Mouse (Mus musculus): ENCODE measurements at regions not wholly inside any gene's neighbourhood (a gene's known extent, or its start where the extent isn't known, plus 50 kb on each side); places are given as distances from the start of the nearest gene placed in this dataset.

DNA sequence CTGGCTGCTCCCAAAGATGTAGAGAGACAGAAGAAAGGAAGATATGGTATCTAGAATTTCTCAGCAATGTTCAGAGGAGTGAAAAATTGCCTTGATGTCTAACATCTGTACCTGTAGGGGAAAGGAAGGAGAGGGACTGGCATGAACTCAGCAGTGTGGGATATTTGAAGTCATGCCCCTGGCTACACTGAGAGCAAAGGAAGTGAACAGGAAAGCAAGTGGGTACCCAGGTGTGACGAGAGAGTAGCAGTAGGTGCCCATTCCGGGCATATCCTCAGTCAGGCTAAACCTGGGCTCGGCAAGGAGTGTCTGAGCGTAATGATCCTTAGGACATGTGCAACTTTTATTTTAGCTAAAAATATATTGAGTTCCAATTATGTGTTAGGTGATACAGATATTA is 203.4 kb upstream of the Satb1 start:
- H3K4me2 ChIP-seq (ENCODE audit: insufficient read depth, low read depth, poor library complexity, severe bottlenecking): no peak overlapping the region
- H3K27ac ChIP-seq (ENCODE audit: insufficient read depth, low read depth): no peak overlapping the region
- H3K9ac ChIP-seq (ENCODE audit: insufficient read depth, low read depth): no peak overlapping the region
- TF ChIP-seq ZMIZ1 (IDR thresholded peaks at IDR 0.05; ENCODE audit: low read depth, low read length) (no peak), MAX (IDR thresholded peaks at IDR 0.05; ENCODE audit: low read length) (no peak), ELF1 (IDR thresholded peaks at IDR 0.05; ENCODE audit: low read depth, low read length) (no peak)
- no peaks in the 10 kb centered on the region for H3K4me1 ChIP-seq (ENCODE audit: control insufficient read depth in 1 of 2, insufficient read depth in 2 of 2)
- dilution Hi-C loops (cut with MboI; ENCODE audit: extremely low pct_ligation_motif_present, extremely low pct_unique_long_range_greater_than_20kb, low sequenced_read_pairs): no loop called here
- no peak for DNase-seq (ENCODE audit: extremely low read depth)
- H3K9me3 ChIP-seq (replicated peaks; ENCODE audit: low read length): peaks cover 36% of the 10 kb centered on the region
- H3K4me3 ChIP-seq (replicated peaks in 1 of 3; ENCODE audit: low read depth in 2 of 3, low read length in 2 of 3, poor library complexity in 1 of 3): no peak overlapping the region
- H3K36me3 ChIP-seq (replicated peaks in 1 of 2; ENCODE audit: control insufficient read depth in 1 of 2, insufficient read depth in 1 of 2, low read length in 1 of 2): no peaks in the 10 kb centered on the region
- no peaks in the 10 kb centered on the region for H3K79me2 ChIP-seq (replicated peaks; ENCODE audit: control insufficient read depth, extremely low read depth, insufficient read depth, poor library complexity, severe bottlenecking)
- no peaks in the 10 kb centered on the region for H3K27me3 ChIP-seq (replicated peaks)
- in situ Hi-C loops (cut with MboI; ENCODE audit: low pct_ligation_motif_present, low pct_unique_long_range_greater_than_20kb, low sequenced_read_pairs): no loop called here

DNA sequence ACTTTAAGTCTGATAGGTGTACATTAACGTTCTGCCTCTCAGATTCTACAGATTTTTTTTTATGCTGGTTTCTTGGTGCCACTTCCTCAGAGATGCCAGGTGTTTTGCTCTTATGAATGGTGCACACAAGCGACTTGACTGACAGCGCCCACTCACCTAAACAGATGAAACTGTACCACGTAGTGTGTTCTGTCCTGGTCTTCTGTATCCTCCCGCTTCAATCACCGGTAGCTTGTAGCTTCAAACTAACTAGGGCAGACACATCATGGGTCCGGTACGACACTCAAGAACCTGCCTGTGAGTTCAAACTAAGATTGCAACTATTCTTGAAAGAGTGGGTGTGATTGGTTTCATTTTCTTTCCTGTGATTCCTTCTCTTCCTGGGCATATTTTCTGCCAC is 198.0 kb upstream of the Satb1 start:
- H3K79me2 ChIP-seq (replicated peaks; ENCODE audit: control insufficient read depth, extremely low read depth, insufficient read depth, poor library complexity, severe bottlenecking): no peaks in the 10 kb centered on the region
- H3K36me3 ChIP-seq (replicated peaks in 1 of 2; ENCODE audit: control insufficient read depth in 1 of 2, insufficient read depth in 1 of 2, low read length in 1 of 2): no peaks in the 10 kb centered on the region
- H3K9me3 ChIP-seq (replicated peaks; ENCODE audit: low read length): peaks cover 43% of the 10 kb centered on the region
- dilution Hi-C loops (cut with MboI; ENCODE audit: extremely low pct_ligation_motif_present, extremely low pct_unique_long_range_greater_than_20kb, low sequenced_read_pairs): no loop called here
- no peak overlapping the region for H3K4me3 ChIP-seq (replicated peaks in 1 of 3; ENCODE audit: low read depth in 2 of 3, low read length in 2 of 3, poor library complexity in 1 of 3)
- DNase-seq (ENCODE audit: extremely low read depth): no peak
- H3K27ac ChIP-seq (ENCODE audit: insufficient read depth, low read depth): no peak overlapping the region
- no peak overlapping the region for H3K9ac ChIP-seq (ENCODE audit: insufficient read depth, low read depth)
- no peak overlapping the region for H3K4me2 ChIP-seq (ENCODE audit: insufficient read depth, low read depth, poor library complexity, severe bottlenecking)
- H3K27me3 ChIP-seq (replicated peaks): no peaks in the 10 kb centered on the region
- in situ Hi-C loops (cut with MboI; ENCODE audit: low pct_ligation_motif_present, low pct_unique_long_range_greater_than_20kb, low sequenced_read_pairs): no loop called here
- H3K4me1 ChIP-seq (ENCODE audit: control insufficient read depth in 1 of 2, insufficient read depth in 2 of 2): no peaks in the 10 kb centered on the region
- no peak for TF ChIP-seq MAZ (IDR thresholded peaks at IDR 0.05; ENCODE audit: low read depth, low read length)
- TF ChIP-seq PAX5 (IDR thresholded peaks at IDR 0.05; ENCODE audit: low read length): no peak
- no peak for TF ChIP-seq IRF4 (IDR thresholded peaks at IDR 0.05; ENCODE audit: low read depth, low read length)
- no peak for TF ChIP-seq USF2 (conservative IDR thresholded peaks at IDR 0.05; ENCODE audit: low read depth, low read length)
- TF ChIP-seq MAX (IDR thresholded peaks at IDR 0.05; ENCODE audit: low read length): no peak
- TF ChIP-seq USF1 (IDR thresholded peaks at IDR 0.05; ENCODE audit: low read depth, low read length): no peak
- no peak for TF ChIP-seq RAD21 (IDR thresholded peaks at IDR 0.05; ENCODE audit: low read depth, low read length)
- TF ChIP-seq NRF1 (IDR thresholded peaks at IDR 0.05; ENCODE audit: low read depth, low read length): no peak
- TF ChIP-seq CTCF (conservative IDR thresholded peaks at IDR 0.05 in 1 of 2, IDR thresholded peaks at IDR 0.05 in 1 of 2; ENCODE audit: low read depth in 2 of 2, low read length in 2 of 2): no peak
- TF ChIP-seq BHLHE40 (IDR thresholded peaks at IDR 0.05; ENCODE audit: low read depth, low read length): no peak
- no peak for TF ChIP-seq ELF1 (IDR thresholded peaks at IDR 0.05; ENCODE audit: low read depth, low read length)
- no peak for TF ChIP-seq ETS1 (conservative IDR thresholded peaks at IDR 0.05; ENCODE audit: low read depth, low read length)
- no peak for TF ChIP-seq SIN3A (IDR thresholded peaks at IDR 0.05; ENCODE audit: low read length)
- no peak for TF ChIP-seq JUND (conservative IDR thresholded peaks at IDR 0.05; ENCODE audit: low read depth, low read length)
- TF ChIP-seq GABPA (IDR thresholded peaks at IDR 0.05; ENCODE audit: insufficient replicate concordance, low read depth, low read length): no peak
- TF ChIP-seq MAFK (IDR thresholded peaks at IDR 0.05; ENCODE audit: insufficient replicate concordance, low read length): no peak
- TF ChIP-seq ZKSCAN1 (IDR thresholded peaks at IDR 0.05; ENCODE audit: borderline replicate concordance, low read depth, low read length): no peak
- TF ChIP-seq SMC3 (IDR thresholded peaks at IDR 0.05; ENCODE audit: low read depth, low read length): no peak

Data from CH12.LX (cell line).